Mouse (Mus musculus) bone marrow, adult 2 months (tissue): Measurements from ENCODE around the gene Thap8. TPM values are rescaled to one million over a fixed set of nuclear protein-coding genes. Genes with fewer than 3 reads are reported as not detected.

Source experiments
- H3K27ac ChIP-seq: fragments of 200-500 bp; 2 replicates; pipeline ENCODE4 v1.5.1; 2012; ENCODE audit warnings: low read depth, mild to moderate bottlenecking, control low read depth, inconsistent platforms, low read length; ENCODE audit not compliant: control insufficient read depth, poor library complexity, insufficient read depth
- H3K4me1 ChIP-seq: fragments of 200-500 bp; 2 replicates; pipeline ENCODE4 v1.6.1; 2011; ENCODE audit warnings: low read length; ENCODE audit not compliant: control insufficient read depth, insufficient read depth
- H3K4me3 ChIP-seq: fragments of 200-500 bp; replicated peaks from 2 replicates; pipeline ENCODE3; 2011; ENCODE audit warnings: mild to moderate bottlenecking, low read depth, low read length, control low read depth; ENCODE audit not compliant: control insufficient read depth
- CTCF ChIP-seq: fragments of 200-500 bp; IDR thresholded peaks from 2 replicates; pipeline ENCODE4 v1.5.1; 2011; ENCODE audit warnings: low read length, control low read depth; ENCODE audit not compliant: control insufficient read depth, insufficient read depth
- POLR2A ChIP-seq: fragments of 200-500 bp; IDR thresholded peaks from 2 replicates; pipeline ENCODE4 v1.6.1; 2011; ENCODE audit warnings: low read depth, mild to moderate bottlenecking, control low read depth, low read length, borderline replicate concordance; ENCODE audit not compliant: control insufficient read depth
- WGBS: fragments of 180-500 bp; shearing (Covaris S2); methylation state at CpG from one replicate; pipeline ENCODE4 v1.1.7; 2018; 5-methylcytosine and 5-hydroxymethylcytosine counted together
- polyA plus RNA-seq: library from polyadenylated mRNA; stranded (reverse); fragments of >200 nt; gene quantifications from 2 replicates; pipeline ENCODE4 v1.2.4, GENCODE M21; 2011; ENCODE audit warnings: low replicate concordance; ENCODE audit not compliant: missing spikeins, insufficient read depth, insufficient read length

Thap8 gene
- polyA plus RNA-seq, 1 experiment = not detected

DNA sequence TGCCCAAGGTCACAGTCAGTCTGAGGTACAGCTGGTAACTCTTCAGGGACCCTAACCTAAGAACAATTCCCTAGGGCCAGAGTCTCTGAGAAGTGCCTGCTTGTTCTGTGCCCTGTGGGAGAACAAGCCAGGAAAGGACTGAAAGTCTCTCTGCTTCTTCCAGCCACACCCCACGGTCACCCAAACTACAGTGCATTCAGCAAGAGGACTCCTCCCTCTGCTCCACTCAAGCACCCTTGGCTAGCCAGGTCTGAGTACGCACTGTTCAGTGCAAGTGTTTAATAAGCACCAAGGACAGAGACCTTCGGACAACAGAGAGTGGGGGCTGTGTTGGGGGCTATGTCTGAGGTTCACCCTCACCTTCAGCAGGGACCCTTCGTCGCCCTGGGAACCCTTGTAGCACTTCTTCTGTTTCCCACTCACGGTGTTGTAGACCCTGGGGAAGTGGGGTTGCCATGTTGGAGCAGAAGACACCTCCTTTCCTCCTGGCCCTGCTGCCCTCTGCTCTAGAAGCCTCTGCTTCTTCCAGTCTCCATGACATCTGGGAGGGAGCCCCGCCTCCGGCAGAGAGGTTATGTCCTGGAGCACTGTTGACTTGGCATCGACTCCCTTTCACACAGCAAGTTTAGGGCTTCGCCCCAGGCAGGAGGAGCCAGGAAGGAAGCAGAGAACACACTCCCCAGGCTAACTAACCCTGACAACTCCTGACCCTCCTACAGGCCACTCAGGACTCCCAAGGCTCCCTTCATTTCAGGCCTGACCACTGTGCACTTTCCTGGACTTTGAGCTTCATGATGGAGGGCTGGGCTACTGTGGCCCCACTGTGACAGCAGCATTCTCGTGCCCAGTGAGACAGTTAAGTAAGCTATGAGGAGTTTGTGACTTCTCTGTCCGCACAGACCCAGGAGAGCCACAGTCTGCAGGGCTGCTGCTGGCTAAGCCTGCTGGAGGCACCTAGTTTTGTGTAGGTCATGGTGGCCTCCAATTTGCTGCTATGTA, 27.6 kb upstream of the Thap8 start:
- no peaks in the 10 kb centered on the region for H3K4me1 ChIP-seq
- no peak overlapping the region for H3K4me3 ChIP-seq
- TF ChIP-seq CTCF (no peak), POLR2A (no peak)
- H3K27ac ChIP-seq = no peak overlapping the region
- 89% methylated on average over 12 of the region's 12 CpGs for WGBS

DNA sequence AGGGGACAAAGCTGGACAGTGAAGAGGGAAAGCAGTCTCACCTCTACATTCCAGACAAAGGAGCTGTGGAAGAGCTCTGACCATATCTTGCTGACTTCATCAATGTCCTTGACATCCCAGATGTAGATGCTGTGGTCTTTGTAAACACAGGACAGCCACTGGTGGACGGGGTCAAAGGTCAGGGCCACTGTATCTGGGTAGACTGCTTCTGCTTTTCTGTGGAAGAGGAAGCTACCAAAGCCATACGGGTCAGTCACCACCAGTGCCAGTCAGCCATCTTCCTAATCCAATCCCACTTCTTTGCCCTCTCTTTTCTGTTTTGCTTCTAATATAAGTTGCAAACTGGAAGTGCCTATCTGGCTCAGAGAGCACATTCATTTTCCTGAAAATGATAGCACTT, 14.9 kb upstream of the Thap8 start:
- Histone ChIP-seq H3K4me1 (no peaks in the 10 kb centered on the region), H3K27ac (no peak overlapping the region), H3K4me3 (no peak overlapping the region)
- whole genome bisulfite sequencing = 56% methylated on average over 2 of the region's 2 CpGs
- TF ChIP-seq CTCF (no peak), POLR2A (no peak)

DNA sequence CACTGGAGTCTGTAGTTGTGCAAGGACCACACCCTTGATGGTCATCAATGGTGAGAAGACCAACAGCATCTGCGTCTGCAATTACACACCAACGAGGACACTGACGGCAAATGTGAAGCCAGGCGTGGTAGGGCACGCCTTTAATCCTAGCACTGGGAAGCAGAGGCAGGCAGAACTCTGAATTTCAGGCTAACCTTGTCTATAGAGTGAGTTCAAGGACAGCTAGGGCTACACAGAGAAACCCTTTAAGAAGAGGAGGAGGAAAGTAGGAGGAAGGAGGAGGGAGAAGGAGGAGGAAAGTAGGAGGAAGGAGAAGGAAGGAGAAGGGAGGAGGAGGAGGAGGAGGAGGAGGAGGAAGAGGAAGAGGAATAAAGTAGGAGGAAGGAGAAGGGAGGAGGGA, 14.4 kb upstream of the Thap8 start:
- WGBS = 78% methylated on average over 5 of the region's 5 CpGs
- no peak for TF ChIP-seq CTCF
- no peak for TF ChIP-seq POLR2A
- Histone ChIP-seq H3K4me3 (no peak overlapping the region), H3K27ac (no peak overlapping the region), H3K4me1 (no peaks in the 10 kb centered on the region)

DNA sequence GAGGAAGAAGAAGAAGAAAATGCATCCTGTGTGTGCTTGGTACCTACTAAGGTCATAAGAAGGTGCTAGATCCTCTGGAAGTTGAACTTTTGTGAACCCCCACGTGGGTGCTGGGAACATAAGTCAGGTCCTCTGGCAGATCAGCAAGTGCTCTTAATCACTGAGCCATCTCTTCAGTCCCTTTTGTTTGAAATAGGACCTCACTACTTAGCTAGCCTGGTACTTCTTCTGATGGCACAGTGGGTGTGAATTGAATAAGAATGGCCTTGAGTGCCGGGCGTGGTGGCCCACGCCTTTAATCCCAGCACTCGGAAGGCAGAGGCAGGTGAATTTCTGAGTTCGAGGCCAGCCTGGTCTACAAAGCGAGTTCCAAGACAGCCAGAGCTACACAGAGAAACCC, 14.0 kb upstream of the Thap8 start:
- H3K4me3 ChIP-seq = no peak overlapping the region
- WGBS = 80% methylated on average over 7 of the region's 7 CpGs
- no peak for TF ChIP-seq CTCF
- TF ChIP-seq POLR2A = no peak
- no peaks in the 10 kb centered on the region for H3K4me1 ChIP-seq
- no peak overlapping the region for H3K27ac ChIP-seq

DNA sequence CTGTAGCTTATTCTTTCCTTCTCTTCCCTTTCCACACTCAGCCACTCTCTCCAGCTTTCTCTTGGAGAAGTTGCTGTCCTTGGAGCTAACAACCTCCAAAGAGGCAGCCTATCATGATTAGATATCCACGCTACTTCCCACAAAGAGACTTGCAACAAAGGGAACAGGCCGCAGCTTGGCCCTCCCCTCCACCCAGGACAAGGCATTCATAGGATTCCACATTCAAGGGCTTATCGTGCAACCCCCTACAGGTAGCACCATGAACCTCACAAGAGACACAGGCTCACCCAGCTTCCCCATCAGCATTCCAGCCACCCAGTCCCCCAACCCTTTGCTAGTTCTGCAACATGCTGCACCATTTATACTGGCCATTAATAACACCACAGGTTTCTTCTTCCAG, 13.1 kb upstream of the Thap8 start:
- no peak overlapping the region for H3K4me3 ChIP-seq
- TF ChIP-seq POLR2A (no peak), CTCF (no peak)
- H3K27ac ChIP-seq = no peak overlapping the region
- WGBS = 91% methylated on average over 3 of the region's 3 CpGs
- H3K4me1 ChIP-seq = no peaks in the 10 kb centered on the region

DNA sequence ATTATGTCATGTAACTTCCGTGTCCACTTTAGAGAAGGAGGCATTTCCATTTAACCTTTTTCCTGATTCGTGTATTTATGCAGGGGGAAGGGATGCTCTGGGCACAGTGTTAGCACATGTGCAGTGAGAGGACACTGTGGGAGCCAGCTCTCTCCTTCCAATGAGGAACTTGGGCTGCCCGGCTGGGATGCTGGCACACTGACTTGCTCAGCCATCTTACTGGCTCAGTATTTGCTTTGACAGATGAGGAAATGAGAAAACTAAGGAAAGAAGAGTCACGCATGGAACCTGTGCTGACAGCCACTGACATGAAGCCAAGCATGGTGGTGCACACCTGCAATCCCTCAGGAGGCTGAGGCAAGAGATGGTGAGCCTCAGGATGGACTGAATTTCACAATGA, 10.3 kb upstream of the Thap8 start:
- 81% methylated on average over 4 of the region's 4 CpGs for WGBS
- Histone ChIP-seq H3K27ac (no peak overlapping the region), H3K4me3 (no peak overlapping the region), H3K4me1 (no peaks in the 10 kb centered on the region)
- TF ChIP-seq CTCF = no peak
- TF ChIP-seq POLR2A = no peak

DNA sequence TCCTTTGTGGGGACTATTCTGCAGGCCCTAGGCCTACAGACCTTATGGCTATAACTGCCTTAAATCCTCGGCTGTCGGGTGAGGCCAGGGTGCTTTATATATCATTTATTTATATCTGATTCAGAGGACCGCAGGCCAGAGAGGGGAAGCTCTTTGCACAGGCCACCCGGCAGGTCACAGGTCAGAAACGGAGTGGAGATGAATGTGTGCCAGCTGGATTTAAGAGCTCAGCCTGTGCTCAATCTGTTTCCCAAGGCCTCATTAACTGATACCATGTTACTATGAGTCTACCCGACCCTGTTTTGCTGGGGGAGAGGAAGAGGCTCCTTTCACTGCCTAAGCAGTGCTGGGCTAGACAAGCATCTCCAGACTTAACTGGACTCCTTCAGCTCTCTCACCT, 5.5 kb upstream of the Thap8 start:
- WGBS = 89% methylated on average over 6 of the region's 6 CpGs
- no peak overlapping the region for H3K4me3 ChIP-seq
- H3K27ac ChIP-seq = no peak overlapping the region
- TF ChIP-seq POLR2A (no peak), CTCF (no peak)
- H3K4me1 ChIP-seq = no peaks in the 10 kb centered on the region

DNA sequence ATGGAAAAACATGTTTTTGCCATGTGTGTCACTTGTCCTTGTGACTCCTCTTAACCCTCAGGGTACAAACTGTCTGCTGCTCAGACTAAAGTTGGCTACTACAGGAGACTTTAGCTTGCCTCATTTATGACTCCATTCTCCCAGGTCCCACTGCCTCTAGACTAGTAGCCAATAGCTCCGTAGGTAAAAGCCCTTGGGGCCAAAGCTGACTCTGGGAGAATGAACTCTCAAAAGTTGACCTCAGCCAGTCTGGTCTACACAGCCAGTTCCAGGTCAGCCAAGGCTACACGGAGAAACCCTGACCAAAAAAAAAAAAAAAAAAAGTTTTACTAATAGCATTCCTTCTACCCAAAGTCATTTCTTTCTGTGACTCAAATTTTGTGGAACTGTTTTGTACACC, 983 bp upstream of the Thap8 start:
- Histone ChIP-seq H3K4me1 (no peaks in the 10 kb centered on the region; the same call in 1 of the 2 replicates), H3K27ac (no peak overlapping the region), H3K4me3 (no peak overlapping the region)
- TF ChIP-seq CTCF = no peak
- TF ChIP-seq POLR2A = no peak
- WGBS = 48% methylated on average over 2 of the region's 2 CpGs
